11 mouse cellular contexts compared by ENCODE assay signal in genomic region chr4:117342751-117343150, GRCm38 (mm10).
DNase-seq lines count a peak whose midpoint lies in the region; ATAC-seq lines count a peak whose summit lies in the region.
"Had no signal": no experiment of that assay in that cellular context is flagged by ENCODE, and none has a peak within 500 bp of the region (broad histone marks: within the 10 kb centered on the region; RNA-seq: fewer than 3 reads in every experiment).

No protein-coding gene starts in this region.

- 0 out of 2 replicates have a peak, but pooled peaks cover 3% of the 10 kb centered on the region for H3K9me3 ChIP-seq in heart, embryonic 16.5 days (replicated peaks; ENCODE audit: control insufficient read depth, low read length)
- no peaks in the 10 kb centered on the region for H3K9me3 ChIP-seq in lung, embryonic 16.5 days (ENCODE audit: control insufficient read depth, low read length)
- H3K9me3 ChIP-seq: G1E had no signal

- no peak overlapping the region for H3K4me3 ChIP-seq in heart, embryonic 16.5 days (ENCODE audit: low read length)
- no peak overlapping the region for H3K4me3 ChIP-seq in lung, embryonic 16.5 days (ENCODE audit: low read length)

- no peak for DNase-seq in heart, postnatal 4 days
- DNase-seq in urinary bladder, postnatal 36 days (ENCODE audit: low spot score in 2 of 2), result peak; percentile 5 to 10
- DNase-seq in urinary bladder, postnatal 25 days (ENCODE audit: low spot score), result no peak
- DNase-seq in right cerebral cortex, postnatal 25 days, result no peak
- DNase-seq: cerebellum, adult 11 months had no signal

- 50% methylated on average over 12 of the region's 12 CpGs for WGBS in heart, embryonic 16.5 days
- 25% methylated on average over 12 of the region's 12 CpGs for WGBS in lung, embryonic 16.5 days

- no peaks in the 10 kb centered on the region for H3K36me3 ChIP-seq in heart, embryonic 16.5 days (ENCODE audit: control insufficient read depth, insufficient read depth)
- no peaks in the 10 kb centered on the region for H3K36me3 ChIP-seq in lung, embryonic 16.5 days (ENCODE audit: control insufficient read depth, insufficient read depth, low read length)
- H3K36me3 ChIP-seq: G1E had no signal

- ATAC-seq in heart, embryonic 16.5 days (replicated peaks; ENCODE audit: extremely low read depth, insufficient read depth, low FRiP score), result peak; percentile 28; the same call in 1 of the 2 replicates
- ATAC-seq in lung, embryonic 16.5 days (ENCODE audit: low read depth), result peak; percentile 96
- ATAC-seq in erythroblast, adult 5-6 weeks (replicated peaks; ENCODE audit: low FRiP score, poor library complexity, severe bottlenecking), result no peak
- ATAC-seq in megakaryocyte-erythroid progenitor cell, adult 5-6 weeks (replicated peaks; ENCODE audit: low FRiP score, low TSS enrichment, poor library complexity, severe bottlenecking), result no peak
- ATAC-seq: inflammation-experienced regulatory T-cells, adult 6 months had no signal

- 0 out of 2 replicates have a peak, but pooled peaks cover 3% of the 10 kb centered on the region for H3K27me3 ChIP-seq in heart, embryonic 16.5 days (ENCODE audit: control insufficient read depth, insufficient read depth, low read length)
- no peaks in the 10 kb centered on the region for H3K27me3 ChIP-seq in lung, embryonic 16.5 days (ENCODE audit: control insufficient read depth, insufficient read depth, low read depth, low read length)

- H3K4me2 ChIP-seq in heart, embryonic 16.5 days (ENCODE audit: low read depth, low read length), result no peak overlapping the region
- no peak overlapping the region for H3K4me2 ChIP-seq in lung, embryonic 16.5 days (ENCODE audit: low read depth, low read length)

- H3K4me1 ChIP-seq in heart, embryonic 16.5 days (ENCODE audit: control insufficient read depth, insufficient read depth, low read length), result no peaks in the 10 kb centered on the region
- H3K4me1 ChIP-seq in lung, embryonic 16.5 days (replicated peaks; ENCODE audit: control insufficient read depth, insufficient read depth, low read length), result peaks cover 12% of the 10 kb centered on the region

- H3K27ac ChIP-seq in heart, embryonic 16.5 days (ENCODE audit: low read length), result no peak overlapping the region
- H3K27ac ChIP-seq in lung, embryonic 16.5 days (ENCODE audit: low read length), result peak overlapping the region; percentile 79

- no peak overlapping the region for H3K9ac ChIP-seq in heart, embryonic 16.5 days (ENCODE audit: low read length)
- peak overlapping the region; percentile 2; the same call in 1 of the 2 replicates for H3K9ac ChIP-seq in lung, embryonic 16.5 days (ENCODE audit: low read length)

Comparison
In these comparisons a context has a peak if more than half of its experiments do, and no peak if none do; other contexts are left out.
1. DNase-seq: peak in urinary bladder, postnatal 36 days (2 of 2); none in heart, postnatal 4 days (single experiment), urinary bladder, postnatal 25 days (single experiment) and right cerebral cortex, postnatal 25 days (single experiment).
2. ATAC-seq: peak in heart, embryonic 16.5 days (single experiment) and lung, embryonic 16.5 days (single experiment); none in erythroblast, adult 5-6 weeks (single experiment) and megakaryocyte-erythroid progenitor cell, adult 5-6 weeks (single experiment).